Mouse (Mus musculus) layer of hippocampus, adult 2 months (tissue): ENCODE data around the gene Rasgef1b. TPM values are rescaled to one million over a fixed set of nuclear protein-coding genes. Genes with fewer than 3 reads are reported as not detected.

ENCODE experiments used
- DNase-seq, 2 experiments: peaks; one replicate each; pipeline ENCODE4 v3.0.0; 2022; ENCODE audit warnings: low spot score in 2 of 2
- H3K27ac ChIP-seq: fragments of 200-600 bp; 2 replicates; pipeline ENCODE4 v1.8.1; 2022
- H3K4me3 ChIP-seq: fragments of 200-600 bp; 2 replicates; pipeline ENCODE4 v1.8.1; 2022; ENCODE audit warnings: mild to moderate bottlenecking
- CTCF ChIP-seq: fragments of 200-600 bp; conservative IDR thresholded peaks from 2 replicates; pipeline ENCODE4 v1.8.1; 2022; ENCODE audit warnings: antibody characterized with exemption, mild to moderate bottlenecking, moderate library complexity
- total RNA-seq, 2 experiments: library from RNA; stranded (reverse); gene quantifications; 2 replicates each; pipeline ENCODE4 v1.2.3; 2021

Gene Rasgef1b
- total RNA-seq, 2 experiments from 2014 or later = 11.1 to 11.9 TPM

DNA sequence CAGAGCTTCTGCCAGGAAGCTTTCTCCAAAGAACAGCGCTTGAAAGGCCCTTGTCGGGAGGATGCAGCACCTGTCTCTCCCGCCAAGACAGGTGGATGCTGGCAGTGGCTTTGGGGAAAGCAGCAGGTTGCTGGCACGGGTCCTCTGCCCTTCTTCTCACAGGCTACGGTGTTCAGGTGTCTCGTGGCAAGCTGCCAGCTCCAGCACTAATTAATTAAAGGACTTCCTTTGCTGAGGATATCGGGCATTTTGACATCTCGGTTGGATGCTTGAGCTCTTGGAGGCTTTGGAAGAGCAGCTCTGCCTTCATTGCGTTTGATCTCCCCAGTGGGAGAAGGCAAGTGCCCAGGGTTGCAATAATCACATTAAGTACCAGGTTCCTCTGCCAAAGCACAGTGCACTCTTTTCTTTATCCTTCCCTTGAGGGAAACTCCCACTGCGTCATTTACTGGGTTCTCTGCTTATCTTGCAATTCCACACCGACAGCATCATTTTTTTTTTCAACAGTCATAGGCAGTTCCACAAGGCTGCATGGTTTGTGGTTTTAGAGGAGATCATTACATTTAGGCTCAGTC is 187.5 kb downstream of the Rasgef1b start:
- no peak for DNase-seq
- no peak overlapping the region for H3K4me3 ChIP-seq
- TF ChIP-seq CTCF = no peak
- no peak overlapping the region for H3K27ac ChIP-seq

DNA sequence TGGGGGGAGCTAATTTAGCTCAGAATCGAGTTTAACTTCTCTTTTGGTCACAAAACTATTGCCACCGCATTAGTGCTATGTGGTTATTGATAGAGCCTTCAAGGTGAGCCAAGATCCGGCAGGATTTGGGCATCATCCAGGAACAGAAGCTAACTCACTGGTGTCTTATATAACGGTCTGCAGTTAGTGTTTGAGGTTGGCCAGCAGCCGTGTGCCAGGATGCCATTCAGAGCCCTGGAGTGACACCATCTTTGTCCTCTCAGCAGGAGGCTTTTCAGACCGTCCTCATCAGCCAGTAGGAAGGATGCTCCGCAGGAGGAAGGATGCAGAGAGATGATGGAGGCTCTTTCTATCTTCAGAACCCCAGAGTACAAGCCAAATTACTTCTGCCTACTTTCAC is 195.4 kb downstream of the Rasgef1b start:
- no peak for DNase-seq
- no peak for TF ChIP-seq CTCF
- no peak overlapping the region for H3K27ac ChIP-seq
- no peak overlapping the region for H3K4me3 ChIP-seq

DNA sequence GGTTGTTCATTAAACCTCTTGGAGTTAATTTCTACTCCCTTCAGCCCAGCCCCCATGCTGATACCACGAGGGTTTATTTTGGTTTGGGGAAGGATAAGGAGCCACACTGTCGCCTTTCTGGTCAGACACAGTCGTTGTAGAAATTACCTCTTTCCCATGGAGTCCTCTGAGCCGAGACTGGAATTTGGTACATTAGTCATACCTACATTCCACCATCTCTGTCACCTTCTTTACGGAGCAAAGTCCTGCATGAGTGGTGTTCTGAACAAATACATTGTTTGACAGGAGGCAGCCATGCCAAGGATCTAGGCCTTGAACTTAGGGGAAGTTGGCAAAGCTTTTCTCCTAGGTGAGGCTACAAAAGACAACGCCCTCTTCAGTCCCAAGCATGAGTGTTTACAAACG is 202.1 kb downstream of the Rasgef1b start:
- no peak overlapping the region for H3K27ac ChIP-seq
- TF ChIP-seq CTCF = no peak
- no peak for DNase-seq
- no peak overlapping the region for H3K4me3 ChIP-seq

DNA sequence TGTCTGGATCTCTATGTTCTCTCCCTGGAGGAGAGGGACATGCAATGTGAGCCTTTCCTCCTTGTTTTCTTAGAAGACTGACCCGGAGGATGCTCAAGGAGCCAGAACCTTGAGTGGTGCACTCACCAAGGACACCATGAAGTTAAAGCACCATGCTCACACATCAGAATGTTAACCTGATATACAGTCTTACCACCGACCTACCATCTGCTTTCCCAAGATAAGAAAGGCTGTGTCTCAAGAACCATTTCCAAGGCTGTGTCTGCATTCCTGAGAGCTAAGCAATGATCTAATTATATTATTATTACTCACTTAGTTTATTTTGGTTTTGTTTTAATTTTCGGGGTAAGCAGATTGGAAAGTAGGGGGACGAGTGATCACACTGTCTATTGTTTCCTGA is 203.2 kb downstream of the Rasgef1b start:
- no peak for DNase-seq
- Histone ChIP-seq H3K27ac (no peak overlapping the region), H3K4me3 (no peak overlapping the region)
- no peak for TF ChIP-seq CTCF

DNA sequence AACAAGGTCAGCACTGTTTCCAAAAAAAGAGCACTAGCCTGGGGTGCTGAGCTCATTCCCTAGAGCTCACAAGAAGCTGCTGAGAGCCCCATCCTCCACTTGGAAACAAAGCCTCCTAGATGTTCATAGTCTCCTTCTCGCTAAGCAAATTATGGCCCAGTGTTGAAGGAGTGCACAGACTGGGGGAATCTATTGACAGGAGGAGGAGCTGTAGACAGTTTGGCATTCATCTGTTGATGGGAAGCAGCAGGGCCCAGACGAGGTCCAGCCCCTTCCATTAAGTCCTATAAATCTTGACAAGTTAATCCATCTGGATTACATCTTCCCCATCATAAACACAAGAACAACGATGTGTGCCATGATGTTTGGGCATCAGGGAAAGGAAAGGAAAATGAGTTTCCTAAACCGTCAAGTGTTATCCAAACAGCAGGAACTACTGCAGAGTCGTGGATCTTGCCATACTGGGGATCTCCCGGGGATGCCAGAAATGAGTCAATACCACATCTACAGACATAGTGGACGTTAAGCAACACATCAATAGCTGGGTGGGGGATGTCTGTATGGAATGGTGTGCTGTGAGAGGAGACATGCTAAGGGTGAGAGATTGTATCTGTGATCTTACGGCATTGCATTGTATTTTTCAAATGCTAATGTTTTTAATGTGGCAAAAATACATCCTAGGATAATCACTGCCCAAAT is 206.1 kb downstream of the Rasgef1b start:
- no peak for TF ChIP-seq CTCF
- no peak overlapping the region for H3K27ac ChIP-seq

DNA sequence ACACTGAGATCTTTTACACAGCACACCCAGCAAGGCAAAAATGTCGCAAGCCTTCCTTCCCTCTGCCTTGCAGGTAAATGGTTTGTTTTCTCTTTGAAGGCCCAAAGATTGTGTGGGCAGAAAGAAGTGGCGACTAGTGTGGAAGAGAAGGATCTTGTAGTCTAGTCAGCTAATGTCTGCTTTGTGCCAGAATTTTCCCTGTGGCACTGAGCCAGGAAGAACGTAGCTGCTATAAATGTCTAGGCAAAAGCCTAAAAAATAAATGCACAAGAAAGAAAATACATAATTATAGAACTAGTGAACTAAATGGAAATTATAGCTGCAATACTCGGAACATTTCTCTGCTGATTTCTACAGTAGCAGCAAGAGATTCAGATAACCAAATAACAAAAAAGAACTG is 207.5 kb downstream of the Rasgef1b start:
- no peak overlapping the region for H3K27ac ChIP-seq

More for the DNA sequence above, 206.1 kb downstream of the Rasgef1b start:
- DNase-seq = no peak
- no peak overlapping the region for H3K4me3 ChIP-seq

DNA sequence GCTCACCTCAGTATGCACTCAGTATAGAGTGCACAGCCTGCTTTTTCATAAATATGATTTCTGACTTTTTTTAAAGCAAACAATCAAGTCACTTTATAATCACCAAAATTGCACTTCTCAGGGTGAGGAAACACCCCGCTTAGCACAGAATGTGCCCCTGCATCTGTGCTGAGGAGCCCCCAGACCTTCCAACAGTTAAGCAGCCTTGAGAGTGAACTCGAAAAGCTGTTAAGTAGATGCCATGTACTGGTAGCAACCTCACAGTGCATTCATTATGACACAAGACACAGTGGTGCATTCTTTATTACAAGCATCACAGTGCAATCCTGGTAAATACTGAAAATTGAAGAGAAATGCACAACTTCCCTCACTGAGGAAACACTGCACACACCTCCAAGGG is 209.3 kb downstream of the Rasgef1b start:
- no peak for TF ChIP-seq CTCF
- Histone ChIP-seq H3K4me3 (no peak overlapping the region), H3K27ac (no peak overlapping the region)
- DNase-seq = no peak

More for the DNA sequence above, 207.5 kb downstream of the Rasgef1b start:
- H3K4me3 ChIP-seq = no peak overlapping the region
- TF ChIP-seq CTCF = no peak
- peak; percentile 17 to 41 for DNase-seq

DNA sequence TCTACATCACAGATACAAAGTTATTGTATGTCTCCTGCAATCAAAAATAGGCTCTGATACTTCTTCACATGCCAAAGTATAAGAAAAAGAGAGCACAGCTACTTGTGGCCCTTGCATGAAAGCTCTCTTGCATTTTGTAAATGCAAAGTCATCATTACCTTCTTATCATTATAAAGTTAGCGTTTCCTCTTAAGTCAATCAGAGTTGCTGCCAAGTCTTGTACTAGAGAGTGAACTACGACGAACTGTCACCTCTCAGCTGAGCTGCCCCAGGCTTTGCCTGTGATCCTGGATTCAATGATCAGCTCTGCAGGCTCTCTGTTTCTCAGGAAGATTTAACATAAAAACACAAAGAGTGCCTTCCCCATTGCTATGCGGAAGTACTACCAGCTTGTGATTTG is 209.8 kb downstream of the Rasgef1b start:
- H3K4me3 ChIP-seq = no peak overlapping the region
- no peak overlapping the region for H3K27ac ChIP-seq
- TF ChIP-seq CTCF = no peak
- no peak for DNase-seq

DNA sequence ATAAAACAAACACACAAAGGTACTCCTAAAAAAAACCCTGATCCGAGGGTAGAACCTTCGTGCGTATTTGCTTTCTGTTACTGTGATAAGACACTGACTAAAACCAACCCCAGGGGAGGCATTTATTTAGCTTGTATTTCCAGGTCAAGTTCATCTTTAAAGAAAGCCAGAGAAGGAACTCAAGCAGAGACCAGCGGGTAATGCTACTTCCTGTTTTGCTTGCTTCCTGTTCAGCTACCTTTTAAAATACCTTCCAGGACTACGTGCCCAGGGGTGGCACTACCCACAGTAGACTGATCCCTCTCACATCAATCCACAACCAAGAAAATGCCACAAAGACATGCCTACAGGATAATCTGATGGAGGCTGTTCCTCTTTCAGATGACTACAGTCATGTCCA is 212.7 kb downstream of the Rasgef1b start:
- TF ChIP-seq CTCF = no peak
- no peak overlapping the region for H3K4me3 ChIP-seq
- DNase-seq = no peak
- H3K27ac ChIP-seq = no peak overlapping the region

DNA sequence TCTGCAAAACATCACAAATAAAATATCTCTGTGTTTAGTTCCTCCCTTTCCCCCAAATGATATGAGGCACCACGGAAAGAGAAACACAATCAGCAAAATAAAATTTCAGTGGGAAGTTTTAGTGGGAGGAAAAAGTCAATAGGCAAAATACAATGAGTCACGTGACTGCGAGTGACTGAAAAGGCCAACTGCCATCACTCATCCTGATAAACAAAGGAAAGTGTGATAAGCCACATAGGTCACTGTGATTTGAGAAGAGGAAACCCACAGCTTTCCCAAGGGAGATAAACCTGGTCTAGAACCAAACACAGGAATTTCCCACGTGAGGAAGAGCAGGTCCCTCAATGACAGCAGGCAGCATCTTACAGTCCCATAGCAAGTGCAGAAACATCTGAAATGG is 213.1 kb downstream of the Rasgef1b start:
- Histone ChIP-seq H3K27ac (no peak overlapping the region), H3K4me3 (no peak overlapping the region)
- DNase-seq = no peak
- no peak for TF ChIP-seq CTCF

DNA sequence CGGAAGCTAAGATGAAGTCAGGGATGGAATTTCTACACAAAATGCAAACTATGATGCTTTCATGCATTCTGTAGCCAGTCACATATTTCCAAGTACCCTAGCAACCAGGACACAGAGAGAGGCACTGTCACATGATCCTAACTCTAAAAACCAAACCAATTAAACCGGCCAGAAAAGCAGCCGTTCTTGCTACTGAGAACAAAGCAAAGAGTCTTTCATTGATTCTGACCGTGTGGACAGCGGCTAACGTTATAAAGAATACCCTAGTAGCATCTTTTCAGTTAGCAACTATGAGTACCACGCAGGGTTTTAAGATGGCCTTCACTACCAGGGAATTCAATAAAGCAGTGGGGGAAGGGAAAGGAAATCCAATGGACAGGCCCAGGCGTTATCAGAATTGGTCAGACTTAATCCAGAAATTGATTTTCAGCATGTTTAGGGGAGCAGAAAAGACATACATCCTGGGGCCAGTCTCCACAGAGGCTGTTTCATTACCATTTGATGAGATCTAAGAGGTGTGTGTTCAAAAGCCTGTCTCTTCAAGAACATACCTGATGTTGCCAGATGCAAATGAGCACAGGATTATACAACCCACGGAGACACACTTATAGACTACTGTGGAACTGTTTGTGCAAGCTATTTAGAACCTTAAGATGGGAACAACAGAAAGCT is 215.5 kb downstream of the Rasgef1b start:
- Histone ChIP-seq H3K27ac (no peak overlapping the region), H3K4me3 (no peak overlapping the region)
- no peak for TF ChIP-seq CTCF
- DNase-seq = no peak

DNA sequence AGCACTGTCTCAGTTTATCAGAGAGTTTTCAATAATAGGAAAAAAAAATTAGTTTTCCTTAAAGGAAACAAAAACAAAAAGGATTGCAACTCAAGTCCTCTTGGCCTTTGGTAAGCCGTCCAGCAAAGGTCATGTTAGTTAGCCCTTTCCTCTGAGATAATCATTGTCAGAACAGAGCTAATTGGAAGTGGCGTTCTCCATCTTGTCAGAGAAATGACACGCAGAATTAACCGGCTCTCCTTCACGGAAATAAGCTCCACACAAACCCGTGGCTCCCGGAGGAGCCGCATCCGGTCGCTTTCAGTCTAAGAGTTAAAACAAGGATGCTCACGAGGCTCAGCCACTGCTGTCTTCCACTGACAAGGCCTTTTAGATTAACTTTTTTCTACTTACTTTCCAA is 217.8 kb downstream of the Rasgef1b start:
- H3K27ac ChIP-seq = no peak overlapping the region
- no peak for DNase-seq
- H3K4me3 ChIP-seq = no peak overlapping the region
- no peak for TF ChIP-seq CTCF

DNA sequence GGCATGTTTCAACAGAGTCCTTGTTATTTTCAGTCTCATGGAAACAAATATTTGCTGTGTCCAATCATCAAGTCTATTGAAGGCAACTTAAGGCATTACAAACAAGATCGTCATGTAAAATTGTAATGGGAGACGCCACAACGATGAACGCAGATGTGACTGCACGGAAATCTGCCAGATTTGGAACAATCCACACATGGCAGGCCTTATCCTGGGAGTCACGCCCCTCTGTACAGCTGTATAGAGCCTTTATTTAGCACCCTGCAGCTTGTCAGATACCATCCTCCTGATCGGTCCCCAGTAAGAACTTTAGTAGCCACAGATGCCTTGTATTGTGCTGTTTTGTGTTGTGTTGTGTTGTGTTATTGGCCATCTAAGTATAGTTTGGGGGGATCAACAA is 222.8 kb downstream of the Rasgef1b start:
- H3K4me3 ChIP-seq = no peak overlapping the region
- no peak overlapping the region for H3K27ac ChIP-seq
- DNase-seq = no peak

More for the DNA sequence above, 222.8 kb downstream of the Rasgef1b start:
- no peak for TF ChIP-seq CTCF
